Mouse (Mus musculus) cerebellum, postnatal 4 days (tissue): ENCODE results near the gene Caprin1.

Experiments used
- DNase-seq, 2 experiments: peaks; one replicate each; pipeline ENCODE4 v3.0.0; 2022; ENCODE audit warnings: low spot score in 2 of 2, mixed read lengths in 1 of 2

The Caprin1 gene

GRCm38 (mm10) chr2:103728027-103728540 is 69.4 kb downstream of the Caprin1 start:
- DNase-seq: no peak

GRCm38 (mm10) chr2:103724521-103724920 is 72.9 kb downstream of the Caprin1 start:
- no peak for DNase-seq

- DNase-seq: no peak
These were observed 78.2 kb downstream of the Caprin1 start for GRCm38 (mm10) chr2:103719292-103719646.

GRCm38 (mm10) chr2:103718594-103719291 is 78.7 kb downstream of the Caprin1 start:
- DNase-seq: peak; percentile 70 to 82

- DNase-seq: no peak
These were observed 83.0 kb downstream of the Caprin1 start for GRCm38 (mm10) chr2:103714412-103714811.

- DNase-seq: no peak
These were observed 83.6 kb downstream of the Caprin1 start for GRCm38 (mm10) chr2:103713831-103714230.
